Mouse (Mus musculus) urinary bladder, postnatal 4 days (tissue): Measurements from ENCODE around the gene Kcnj9.
A peak's percentile ranks its signal among the peaks of the same experiment; 100 is the strongest.

ENCODE experiments used
- DNase-seq, 2 experiments: peaks; one replicate each; pipeline ENCODE4 v3.0.0; 2021 to 2022; ENCODE audit warnings: low spot score in 2 of 2

The Kcnj9 gene

GRCm38 (mm10) chr1:172312768-172313561 is 16.2 kb downstream of the Kcnj9 start:
- DNase-seq = no peak

GRCm38 (mm10) chr1:172311921-172312767 is 17.0 kb downstream of the Kcnj9 start:
- peak; percentile 87 for DNase-seq

- DNase-seq = peak in 1 of 2 experiments; percentile 53
These were observed 17.7 kb downstream of the Kcnj9 start for GRCm38 (mm10) chr1:172311248-172311906.

GRCm38 (mm10) chr1:172309699-172310398 is 19.3 kb downstream of the Kcnj9 start:
- peak; percentile 86 to 93 for DNase-seq

- no peak for DNase-seq
These were observed 20.7 kb downstream of the Kcnj9 start for GRCm38 (mm10) chr1:172308409-172308808.

GRCm38 (mm10) chr1:172307936-172308335 is 21.2 kb downstream of the Kcnj9 start:
- DNase-seq = no peak

GRCm38 (mm10) chr1:172306885-172307284 is 22.2 kb downstream of the Kcnj9 start:
- DNase-seq = no peak

- DNase-seq = no peak
These were observed 22.9 kb downstream of the Kcnj9 start for GRCm38 (mm10) chr1:172306196-172306595.

GRCm38 (mm10) chr1:172305635-172306034 is 23.5 kb downstream of the Kcnj9 start:
- DNase-seq = no peak

- DNase-seq = no peak
These were observed 24.0 kb downstream of the Kcnj9 start for GRCm38 (mm10) chr1:172305153-172305552.

- no peak for DNase-seq
These were observed 24.7 kb downstream of the Kcnj9 start for GRCm38 (mm10) chr1:172304443-172304842.

- DNase-seq = no peak
These were observed 26.3 kb downstream of the Kcnj9 start for GRCm38 (mm10) chr1:172302851-172303250.

GRCm38 (mm10) chr1:172302311-172302710 is 26.8 kb downstream of the Kcnj9 start:
- DNase-seq = no peak

GRCm38 (mm10) chr1:172301180-172301579 is 27.9 kb downstream of the Kcnj9 start:
- no peak for DNase-seq

GRCm38 (mm10) chr1:172300247-172300646 is 28.9 kb downstream of the Kcnj9 start:
- DNase-seq = no peak

- DNase-seq = no peak
These were observed 29.6 kb downstream of the Kcnj9 start for GRCm38 (mm10) chr1:172299528-172299927.

- DNase-seq = peak in 1 of 2 experiments; percentile 58
These were observed 31.2 kb downstream of the Kcnj9 start, which contains the start of gene Atp1a2 for GRCm38 (mm10) chr1:172297611-172298537. Atp1a2 (minus strand) TSS chr1:172298064.

- no peak for DNase-seq
These were observed 32.2 kb downstream of the Kcnj9 start for GRCm38 (mm10) chr1:172296816-172297510.

GRCm38 (mm10) chr1:172295751-172296197 is 33.3 kb downstream of the Kcnj9 start:
- no peak for DNase-seq

- no peak for DNase-seq
These were observed 35.7 kb downstream of the Kcnj9 start for GRCm38 (mm10) chr1:172293449-172293848.
